Mouse (Mus musculus): ENCODE data around the gene Mtg2. TPM values are rescaled to one million over a fixed set of nuclear protein-coding genes. Genes with fewer than 3 reads are reported as not detected.
A peak's percentile ranks its signal among the peaks of the same experiment; 100 is the strongest.

Gene Mtg2
- polyA plus RNA-seq, 1 experiment from 2014 or later = 37.7 TPM

- Histone ChIP-seq H3K4me3 (peak overlapping the region; percentile 78), H3K4me1 (peaks cover 15% of the 10 kb centered on the region), H3K9ac (peak overlapping the region; percentile 78), H3K27ac (peak overlapping the region; percentile 93), H3K4me2 (peak overlapping the region; percentile 75), H3K36me3 (replicated peaks) (peaks cover 17% of the 10 kb centered on the region; the same call in 1 of the 2 replicates), H3K9me3 (no peaks in the 10 kb centered on the region), H3K27me3 (replicated peaks) (no peaks in the 10 kb centered on the region)
- 33% methylated on average over 20 of the region's 20 CpGs for WGBS
- ATAC-seq (replicated peaks) = peak; percentile 71
These were observed 463 bp upstream of the Mtg2 start for GRCm38 (mm10) chr2:180069770-180070480.

DNA sequence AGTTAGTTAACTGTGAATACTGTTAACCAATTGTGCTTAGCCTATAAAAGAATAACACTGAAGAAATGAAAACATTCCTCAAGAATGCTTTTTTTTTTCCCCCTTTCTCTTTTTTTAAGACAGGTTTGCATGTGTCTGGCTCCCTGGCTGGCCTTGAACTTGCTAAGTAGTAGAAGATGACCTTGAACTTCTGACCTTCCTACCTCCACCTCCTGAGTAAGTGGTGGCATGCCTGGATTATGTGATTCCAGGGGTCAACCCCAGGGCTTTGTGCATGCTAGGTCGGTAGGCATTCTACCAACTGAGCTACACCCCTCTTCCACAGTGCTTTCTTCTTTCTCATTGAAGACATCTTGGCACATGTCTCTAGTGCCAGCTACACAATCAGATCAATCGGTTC lies 1.3 kb downstream of the Mtg2 start:
- H3K9ac ChIP-seq = no peak overlapping the region
- no peak for ATAC-seq (replicated peaks)
- H3K36me3 ChIP-seq (replicated peaks) = peaks cover 17% of the 10 kb centered on the region; the same call in 1 of the 2 replicates
- H3K4me3 ChIP-seq = no peak overlapping the region
- H3K27me3 ChIP-seq (replicated peaks) = no peaks in the 10 kb centered on the region
- H3K9me3 ChIP-seq = no peaks in the 10 kb centered on the region
- 76% methylated on average over 2 of the region's 2 CpGs for WGBS
- H3K4me1 ChIP-seq = peaks cover 15% of the 10 kb centered on the region
- peak overlapping the region; percentile 75 for H3K4me2 ChIP-seq
- no peak overlapping the region for H3K27ac ChIP-seq

- ATAC-seq (replicated peaks) = no peak
- H3K9ac ChIP-seq = no peak overlapping the region
- no peaks in the 10 kb centered on the region for H3K27me3 ChIP-seq (replicated peaks)
- no peak overlapping the region for H3K4me3 ChIP-seq
- no peaks in the 10 kb centered on the region for H3K9me3 ChIP-seq
- no peak overlapping the region for H3K4me2 ChIP-seq
- H3K27ac ChIP-seq = no peak overlapping the region
- 90% methylated on average over 7 of the region's 7 CpGs for WGBS
- peaks cover 9% of the 10 kb centered on the region; the same call in 1 of the 2 replicates for H3K36me3 ChIP-seq (replicated peaks)
- H3K4me1 ChIP-seq = peaks cover 15% of the 10 kb centered on the region
These were observed 2.5 kb downstream of the Mtg2 start for GRCm38 (mm10) chr2:180072886-180073285.

- Histone ChIP-seq H3K4me2 (no peak overlapping the region), H3K27me3 (replicated peaks) (no peaks in the 10 kb centered on the region), H3K9ac (no peak overlapping the region), H3K4me3 (no peak overlapping the region), H3K27ac (no peak overlapping the region), H3K36me3 (replicated peaks) (0 out of 2 replicates have a peak, but pooled peaks cover 3% of the 10 kb centered on the region), H3K4me1 (no peaks in the 10 kb centered on the region), H3K9me3 (no peaks in the 10 kb centered on the region)
- no peak for ATAC-seq (replicated peaks)
- WGBS = 68% methylated on average over 3 of the region's 3 CpGs
These were observed 7.2 kb downstream of the Mtg2 start for GRCm38 (mm10) chr2:180077622-180078021.

- Histone ChIP-seq H3K27ac (no peak overlapping the region), H3K9ac (no peak overlapping the region), H3K27me3 (replicated peaks) (no peaks in the 10 kb centered on the region), H3K36me3 (replicated peaks) (0 out of 2 replicates have a peak, but pooled peaks cover 3% of the 10 kb centered on the region), H3K4me2 (no peak overlapping the region), H3K4me1 (no peaks in the 10 kb centered on the region), H3K4me3 (no peak overlapping the region), H3K9me3 (no peaks in the 10 kb centered on the region)
- WGBS = 94% methylated on average over 8 of the region's 8 CpGs
- no peak for ATAC-seq (replicated peaks)
These were observed 10.3 kb downstream of the Mtg2 start for GRCm38 (mm10) chr2:180080680-180081079.

DNA sequence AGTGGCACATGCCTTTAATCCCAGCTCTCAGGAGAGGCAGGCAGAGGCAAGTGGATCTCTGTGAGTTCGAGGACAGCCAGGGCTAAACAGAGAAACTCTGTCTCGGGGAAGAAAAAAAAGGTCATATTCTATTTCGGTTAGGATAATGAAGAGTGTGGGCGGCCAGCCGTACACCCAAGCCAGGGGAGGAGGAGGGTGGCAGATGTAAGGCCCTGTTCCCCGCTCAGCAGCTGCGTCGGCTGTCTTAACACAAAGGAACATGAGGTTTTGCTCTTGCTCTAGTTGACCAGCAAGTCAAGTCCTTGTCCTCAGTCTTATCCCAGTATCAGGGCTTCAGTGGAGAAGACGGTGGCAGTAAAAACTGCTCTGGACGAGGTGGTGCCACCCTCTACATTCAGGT lies 12.7 kb downstream of the Mtg2 start:
- no peaks in the 10 kb centered on the region for H3K9me3 ChIP-seq
- WGBS = 91% methylated on average over 10 of the region's 10 CpGs
- no peak for ATAC-seq (replicated peaks)
- 0 out of 2 replicates have a peak, but pooled peaks cover 3% of the 10 kb centered on the region for H3K36me3 ChIP-seq (replicated peaks)
- H3K27me3 ChIP-seq (replicated peaks) = no peaks in the 10 kb centered on the region
- H3K9ac ChIP-seq = no peak overlapping the region
- no peaks in the 10 kb centered on the region for H3K4me1 ChIP-seq
- H3K4me2 ChIP-seq = no peak overlapping the region
- no peak overlapping the region for H3K4me3 ChIP-seq
- H3K27ac ChIP-seq = no peak overlapping the region

DNA sequence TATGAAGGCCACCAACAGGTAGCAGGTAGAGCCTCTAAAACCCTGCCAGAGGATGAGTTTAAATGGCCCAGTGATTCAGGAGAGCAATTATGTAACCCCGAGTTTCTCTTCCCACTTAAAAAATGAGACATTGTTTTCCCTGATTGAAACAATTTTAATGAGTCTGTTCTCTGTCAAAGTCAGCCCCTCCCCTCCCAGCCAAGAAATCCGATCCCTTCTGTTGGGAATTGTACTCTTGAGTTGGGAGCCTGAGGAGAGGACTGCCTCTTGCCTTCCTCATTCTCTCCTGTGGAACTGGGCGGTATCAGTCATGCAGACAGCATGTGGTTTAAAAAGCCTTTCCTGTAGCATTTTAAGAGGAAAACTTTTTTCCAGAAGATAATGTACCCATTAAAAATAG lies 14.2 kb downstream of the Mtg2 start:
- Histone ChIP-seq H3K4me1 (no peaks in the 10 kb centered on the region), H3K9me3 (no peaks in the 10 kb centered on the region), H3K9ac (no peak overlapping the region), H3K4me2 (no peak overlapping the region), H3K4me3 (no peak overlapping the region), H3K36me3 (replicated peaks) (0 out of 2 replicates have a peak, but pooled peaks cover 3% of the 10 kb centered on the region), H3K27me3 (replicated peaks) (no peaks in the 10 kb centered on the region), H3K27ac (no peak overlapping the region)
- no peak for ATAC-seq (replicated peaks)
- 48% methylated on average over 3 of the region's 3 CpGs for WGBS

DNA sequence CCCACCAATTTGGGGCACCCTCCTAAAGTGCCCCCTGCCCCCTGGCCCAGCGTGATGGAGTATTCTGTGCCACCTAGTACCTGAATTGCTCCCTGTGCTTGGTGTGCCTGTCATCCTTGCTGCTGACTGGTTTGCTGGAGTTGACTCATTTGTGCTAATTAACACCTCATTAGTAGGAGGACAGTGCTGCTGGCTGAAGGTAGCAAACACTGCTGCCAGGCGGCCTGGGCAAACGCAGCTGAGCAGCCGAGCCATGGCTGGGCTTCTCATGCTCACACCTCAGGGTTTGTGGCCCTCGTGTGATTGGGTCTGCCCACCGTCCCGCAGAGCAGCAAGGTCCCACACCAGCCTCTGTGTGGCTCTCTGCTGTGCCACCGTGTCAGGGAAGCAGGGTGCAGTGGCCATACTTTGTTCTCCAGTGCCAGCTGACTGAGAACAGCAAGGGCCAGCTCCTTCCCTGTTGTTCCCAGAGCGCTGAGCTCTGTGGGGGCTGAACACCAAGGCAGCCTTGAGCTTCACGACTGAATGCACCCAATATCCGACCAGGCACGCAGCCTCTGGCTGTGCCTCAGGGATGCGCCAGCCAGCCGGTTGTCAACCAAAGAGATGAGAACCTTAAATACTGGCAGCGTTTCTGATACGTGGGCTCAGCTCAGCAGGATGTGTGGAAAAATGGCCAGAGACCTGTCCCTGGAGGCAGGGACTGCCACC lies 15.7 kb downstream of the Mtg2 start:
- Histone ChIP-seq H3K27ac (no peak overlapping the region), H3K9ac (no peak overlapping the region), H3K27me3 (replicated peaks) (no peaks in the 10 kb centered on the region), H3K36me3 (replicated peaks) (0 out of 2 replicates have a peak, but pooled peaks cover 3% of the 10 kb centered on the region), H3K4me1 (no peaks in the 10 kb centered on the region), H3K4me3 (no peak overlapping the region), H3K9me3 (no peaks in the 10 kb centered on the region), H3K4me2 (no peak overlapping the region)
- WGBS = 74% methylated on average over 16 of the region's 16 CpGs
- no peak for ATAC-seq (replicated peaks)

GRCm38 (mm10) chr2:180086637-180087027 lies 16.2 kb downstream of the Mtg2 start:
- Histone ChIP-seq H3K9ac (no peak overlapping the region), H3K36me3 (replicated peaks) (0 out of 2 replicates have a peak, but pooled peaks cover 3% of the 10 kb centered on the region)
- no peak for ATAC-seq (replicated peaks)

GRCm38 (mm10) chr2:180087472-180087871 lies 17.1 kb downstream of the Mtg2 start:
- no peak for ATAC-seq (replicated peaks)
- Histone ChIP-seq H3K4me2 (no peak overlapping the region), H3K4me3 (no peak overlapping the region), H3K9ac (no peak overlapping the region), H3K4me1 (no peaks in the 10 kb centered on the region), H3K9me3 (no peaks in the 10 kb centered on the region), H3K36me3 (replicated peaks) (no peaks in the 10 kb centered on the region), H3K27me3 (replicated peaks) (no peaks in the 10 kb centered on the region), H3K27ac (no peak overlapping the region)
- 90% methylated on average over 4 of the region's 4 CpGs for WGBS

More at GRCm38 (mm10) chr2:180086637-180087027, 16.2 kb downstream of the Mtg2 start:
- Histone ChIP-seq H3K4me2 (no peak overlapping the region), H3K4me3 (no peak overlapping the region), H3K27me3 (replicated peaks) (no peaks in the 10 kb centered on the region), H3K4me1 (no peaks in the 10 kb centered on the region), H3K9me3 (no peaks in the 10 kb centered on the region), H3K27ac (no peak overlapping the region)
- WGBS = 77% methylated on average over 5 of the region's 5 CpGs

- Histone ChIP-seq H3K4me3 (no peak overlapping the region), H3K27ac (no peak overlapping the region), H3K36me3 (replicated peaks) (no peaks in the 10 kb centered on the region), H3K27me3 (replicated peaks) (no peaks in the 10 kb centered on the region), H3K4me1 (no peaks in the 10 kb centered on the region), H3K9me3 (no peaks in the 10 kb centered on the region), H3K4me2 (no peak overlapping the region), H3K9ac (no peak overlapping the region)
- 71% methylated on average over 11 of the region's 11 CpGs for WGBS
- no peak for ATAC-seq (replicated peaks)
These were observed 19.9 kb downstream of the Mtg2 start for GRCm38 (mm10) chr2:180090285-180090684.

- H3K4me3 ChIP-seq = no peak overlapping the region
- peaks cover 9% of the 10 kb centered on the region; the same call in 1 of the 2 replicates for H3K27me3 ChIP-seq (replicated peaks)
- no peaks in the 10 kb centered on the region for H3K36me3 ChIP-seq (replicated peaks)
- no peak; the same call in 1 of the 2 replicates for ATAC-seq (replicated peaks)
- 37% methylated on average over 5 of the region's 5 CpGs for WGBS
- no peak overlapping the region for H3K4me2 ChIP-seq
- H3K9me3 ChIP-seq = no peaks in the 10 kb centered on the region
- no peak overlapping the region for H3K27ac ChIP-seq
- H3K4me1 ChIP-seq = peaks cover 8% of the 10 kb centered on the region
- H3K9ac ChIP-seq = no peak overlapping the region
These were observed 25.3 kb downstream of the Mtg2 start for GRCm38 (mm10) chr2:180095711-180096110.
